10 mouse cellular contexts compared by ENCODE assay signal in the genomic region with DNA sequence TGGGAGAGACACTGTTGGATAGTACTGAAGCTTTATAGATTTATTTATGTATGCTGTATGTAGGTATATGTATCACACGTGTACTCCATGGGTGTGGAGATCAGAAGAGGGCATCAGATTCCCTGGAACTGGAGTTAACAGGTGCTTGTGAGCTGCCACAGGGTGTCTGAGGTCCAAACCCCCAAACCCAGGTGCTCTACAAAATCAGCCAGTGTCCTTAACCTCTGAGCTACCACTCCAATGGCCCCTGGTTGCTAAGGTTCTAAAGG. TPM values are rescaled to one million over a fixed set of nuclear protein-coding genes. Genes with fewer than 3 reads are reported as not detected.
DNase-seq lines count a peak whose midpoint lies in the region; ATAC-seq lines count a peak whose summit lies in the region.
"Had no signal": no experiment of that assay in that cellular context is flagged by ENCODE, and none has a peak within 500 bp of the region (broad histone marks: within the 10 kb centered on the region; RNA-seq: fewer than 3 reads in every experiment).

No protein-coding gene starts in this region.

- no peaks in the 10 kb centered on the region for H3K36me3 ChIP-seq in heart, embryonic 15.5 days
- no peaks in the 10 kb centered on the region for H3K36me3 ChIP-seq in hindbrain, embryonic 14.5 days (replicated peaks; ENCODE audit: control insufficient read depth, insufficient read depth)
- no peaks in the 10 kb centered on the region for H3K36me3 ChIP-seq in midbrain, embryonic 13.5 days

- peaks cover 10% of the 10 kb centered on the region for H3K4me1 ChIP-seq in heart, embryonic 15.5 days (replicated peaks)
- H3K4me1 ChIP-seq in brown adipose tissue, adult 24 weeks (ENCODE audit: control insufficient read depth, insufficient read depth, insufficient read length, low read length): no peaks in the 10 kb centered on the region
- H3K4me1 ChIP-seq in hindbrain, embryonic 14.5 days (replicated peaks; ENCODE audit: control insufficient read depth, insufficient read depth, low read length): peaks cover 10% of the 10 kb centered on the region
- H3K4me1 ChIP-seq in midbrain, embryonic 13.5 days (replicated peaks): peaks cover 31% of the 10 kb centered on the region

- intact Hi-C loops in heart, postnatal 25 days (cut with DNase I): loop anchor here (10.0 kb wide), 1 partner anchor 91 kb away; no protein-coding TSS in a partner anchor

- H3K4me3 ChIP-seq in heart, embryonic 15.5 days: peak overlapping the region; percentile 60
- H3K4me3 ChIP-seq in brown adipose tissue, adult 24 weeks (ENCODE audit: insufficient read depth, low read depth, low read length): peak overlapping the region; percentile 89; the same call in 1 of the 2 replicates
- H3K4me3 ChIP-seq in hindbrain, embryonic 14.5 days (replicated peaks; ENCODE audit: low read length): peak overlapping the region; percentile 41
- peak overlapping the region; percentile 40 for H3K4me3 ChIP-seq in midbrain, embryonic 13.5 days (replicated peaks)

- H3K27me3 ChIP-seq in heart, embryonic 15.5 days: no peaks in the 10 kb centered on the region
- H3K27me3 ChIP-seq in hindbrain, embryonic 14.5 days (ENCODE audit: control insufficient read depth, insufficient read depth, low read length): no peaks in the 10 kb centered on the region
- H3K27me3 ChIP-seq in midbrain, embryonic 13.5 days: no peaks in the 10 kb centered on the region

- 11% methylated on average over 1 of the region's 1 CpGs for WGBS in heart, embryonic 15.5 days
- WGBS in hindbrain, embryonic 14.5 days: 0% methylated on average over 1 of the region's 1 CpGs
- WGBS in midbrain, embryonic 13.5 days: 0% methylated on average over 1 of the region's 1 CpGs

- H3K9ac ChIP-seq in heart, embryonic 15.5 days: peak overlapping the region; percentile 61
- peak overlapping the region; percentile 76 for H3K9ac ChIP-seq in hindbrain, embryonic 14.5 days
- peak overlapping the region; percentile 66 for H3K9ac ChIP-seq in midbrain, embryonic 13.5 days (replicated peaks)

- ATAC-seq in heart, embryonic 15.5 days (replicated peaks; ENCODE audit: insufficient number of reproducible peaks, insufficient read depth, low FRiP score, low read depth): no peak
- ATAC-seq in hindbrain, embryonic 14.5 days (ENCODE audit: low FRiP score): no peak
- ATAC-seq in midbrain, embryonic 13.5 days: peak; percentile 1; the same call in 1 of the 2 replicates

- H3K9me3 ChIP-seq in heart, embryonic 15.5 days (replicated peaks): no peaks in the 10 kb centered on the region
- H3K9me3 ChIP-seq in hindbrain, embryonic 14.5 days (ENCODE audit: control insufficient read depth, low read length): no peaks in the 10 kb centered on the region
- no peaks in the 10 kb centered on the region for H3K9me3 ChIP-seq in midbrain, embryonic 13.5 days

- peak overlapping the region; percentile 57 for H3K4me2 ChIP-seq in heart, embryonic 15.5 days
- peak overlapping the region; percentile 64 for H3K4me2 ChIP-seq in hindbrain, embryonic 14.5 days (replicated peaks)
- H3K4me2 ChIP-seq in midbrain, embryonic 13.5 days (replicated peaks): peak overlapping the region; percentile 61

- no peak for DNase-seq in heart, postnatal 25 days (ENCODE audit: low spot score)
- DNase-seq in hindbrain, embryonic 14.5 days (ENCODE audit: low spot score): no peak
- DNase-seq in urinary bladder, adult 18-20 months (ENCODE audit: low spot score in 2 of 2): no peak
- no peak for DNase-seq in cerebellum, adult 18-20 months
- DNase-seq in thymus, postnatal 14 days: no peak

- H3K27ac ChIP-seq in heart, embryonic 15.5 days: peak overlapping the region; percentile 88
- no peak overlapping the region for H3K27ac ChIP-seq in brown adipose tissue, adult 24 weeks (replicated peaks; ENCODE audit: low read depth, low read length)
- H3K27ac ChIP-seq in hindbrain, embryonic 14.5 days: peak overlapping the region; percentile 98
- H3K27ac ChIP-seq in midbrain, embryonic 13.5 days: peak overlapping the region; percentile 97

RNA-seq across cellular contexts. Expression of gene Gm815, which starts 39.7 kb away (rescaled TPM):
- polyA plus RNA-seq in heart, embryonic 15.5 days (2015; fragmentation: Nextera tagmentation; extraction: Ambion mirVana): not detected in 2 replicates
- not detected for total RNA-seq in heart, postnatal 25 days (2021)
- polyA plus RNA-seq in brown adipose tissue, adult 24 weeks (2012; ENCODE audit: insufficient read depth, insufficient read length, missing spikeins): not detected in 2 replicates
- not detected in 2 replicates for polyA plus RNA-seq in hindbrain, embryonic 14.5 days (2014; fragmentation: Nextera tagmentation; extraction: Ambion mirVana)
- not detected in 2 replicates for polyA plus RNA-seq in midbrain, embryonic 13.5 days (2015; fragmentation: Nextera tagmentation; extraction: Ambion mirVana)
- total RNA-seq: common myeloid progenitor, adult 5-6 weeks; layer of hippocampus, postnatal 10 days had no signal
